Mouse (Mus musculus) forebrain, embryonic 12.5 days (tissue): Measurements from ENCODE around the gene Rnf183. TPM values are rescaled to one million over a fixed set of nuclear protein-coding genes. Genes with fewer than 3 reads are reported as not detected.

Source experiments
- ATAC-seq: fragments of 200-750 bp; cut with Nextera tagmentation; 2 replicates; pipeline ENCODE4 v1.8.0; 2017; ENCODE audit warnings: moderate TSS enrichment; ENCODE audit not compliant: low FRiP score
- H3K27ac ChIP-seq: fragments of 300-500 bp; sonication (generic); 2 replicates; pipeline ENCODE4 v1.5.1; 2016; ENCODE audit warnings: mild to moderate bottlenecking
- H3K27me3 ChIP-seq: fragments of 300-500 bp; sonication (generic); 2 replicates; pipeline ENCODE4 v1.6.1; 2016; ENCODE audit warnings: mild to moderate bottlenecking
- H3K36me3 ChIP-seq: fragments of 300-500 bp; sonication (generic); replicated peaks from 2 replicates; pipeline ENCODE4 v1.6.1; 2016; ENCODE audit warnings: mild to moderate bottlenecking
- H3K4me1 ChIP-seq: fragments of 300-500 bp; sonication (generic); 2 replicates; pipeline ENCODE4 v1.6.1; 2016
- H3K4me2 ChIP-seq: fragments of 300-500 bp; sonication (generic); 2 replicates; pipeline ENCODE4 v1.6.1; 2016; ENCODE audit warnings: mild to moderate bottlenecking, moderate library complexity
- H3K4me3 ChIP-seq: fragments of 300-500 bp; sonication (generic); replicated peaks from 2 replicates; pipeline ENCODE4 v1.5.1; 2016; ENCODE audit warnings: mild to moderate bottlenecking
- H3K9ac ChIP-seq: fragments of 300-500 bp; sonication (generic); 2 replicates; pipeline ENCODE4 v1.6.1; 2016; ENCODE audit warnings: mild to moderate bottlenecking
- H3K9me3 ChIP-seq: fragments of 300-500 bp; sonication (generic); 2 replicates; pipeline ENCODE4 v1.6.1; 2016
- WGBS: fragments of 180-500 bp; shearing (Covaris S2); methylation state at CpG from one replicate; pipeline ENCODE4 v1.1.7; 2016; 5-methylcytosine and 5-hydroxymethylcytosine counted together
- polyA plus RNA-seq: library from polyadenylated mRNA; unstranded; fragments of >200 nt; fragmentation: Nextera tagmentation; extraction: Ambion mirVana; gene quantifications from 2 replicates; pipeline ENCODE4 v1.2.1, GENCODE M21; 2016

Gene Rnf183
- polyA plus RNA-seq, 1 experiment from 2014 or later, result not detected

DNA sequence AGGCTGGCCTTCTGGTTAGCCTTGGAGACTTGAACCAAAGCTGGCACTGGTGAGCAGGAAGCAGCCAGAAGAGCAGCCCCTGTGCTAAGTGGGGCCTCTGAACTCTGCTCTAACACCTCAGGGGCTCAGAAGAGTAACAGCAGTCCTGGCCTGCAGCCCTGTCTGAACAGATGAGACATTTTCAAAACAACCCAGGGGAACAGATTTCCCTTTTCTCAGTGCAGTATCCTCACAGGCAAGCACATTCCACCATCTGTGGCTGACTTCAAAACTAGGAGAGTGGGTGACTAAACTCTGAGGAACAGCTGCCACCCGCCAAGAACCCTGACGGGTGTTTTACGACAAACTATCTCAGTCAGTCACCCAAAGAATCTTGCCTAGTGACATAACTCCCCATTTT is 24.0 kb upstream of the Rnf183 start:
- 93% methylated on average over 3 of the region's 3 CpGs for WGBS
- H3K9ac ChIP-seq, result no peak overlapping the region
- no peaks in the 10 kb centered on the region for H3K4me1 ChIP-seq
- H3K9me3 ChIP-seq, result no peaks in the 10 kb centered on the region
- no peaks in the 10 kb centered on the region for H3K27me3 ChIP-seq
- peaks cover 21% of the 10 kb centered on the region for H3K36me3 ChIP-seq
- H3K4me3 ChIP-seq, result no peak overlapping the region
- no peak overlapping the region for H3K4me2 ChIP-seq
- no peak overlapping the region for H3K27ac ChIP-seq
- no peak for ATAC-seq

DNA sequence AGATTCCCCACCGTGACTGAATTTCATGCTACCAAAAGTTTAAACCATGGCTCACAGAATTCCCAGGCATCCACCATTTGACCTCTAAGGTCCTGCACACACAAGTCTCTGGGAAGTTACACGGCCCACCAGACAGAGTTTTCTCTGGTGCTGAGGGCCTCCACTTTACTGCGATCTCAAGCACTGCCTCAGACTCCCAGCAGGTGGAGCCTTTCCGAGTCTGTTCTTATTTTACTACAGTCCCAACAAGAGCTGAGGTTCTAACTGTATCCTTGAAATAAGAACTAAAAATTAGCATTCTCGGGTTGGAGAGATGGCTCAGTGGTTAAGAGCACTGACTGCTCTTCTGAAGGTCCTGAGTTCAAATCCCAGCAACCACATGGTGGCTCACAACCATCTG is 19.9 kb upstream of the Rnf183 start:
- Histone ChIP-seq H3K4me2 (no peak overlapping the region), H3K36me3 (peaks cover 5% of the 10 kb centered on the region), H3K4me1 (no peaks in the 10 kb centered on the region), H3K27ac (no peak overlapping the region), H3K27me3 (no peaks in the 10 kb centered on the region), H3K4me3 (no peak overlapping the region), H3K9ac (no peak overlapping the region), H3K9me3 (no peaks in the 10 kb centered on the region)
- 68% methylated on average over 5 of the region's 5 CpGs for WGBS
- ATAC-seq, result no peak

DNA sequence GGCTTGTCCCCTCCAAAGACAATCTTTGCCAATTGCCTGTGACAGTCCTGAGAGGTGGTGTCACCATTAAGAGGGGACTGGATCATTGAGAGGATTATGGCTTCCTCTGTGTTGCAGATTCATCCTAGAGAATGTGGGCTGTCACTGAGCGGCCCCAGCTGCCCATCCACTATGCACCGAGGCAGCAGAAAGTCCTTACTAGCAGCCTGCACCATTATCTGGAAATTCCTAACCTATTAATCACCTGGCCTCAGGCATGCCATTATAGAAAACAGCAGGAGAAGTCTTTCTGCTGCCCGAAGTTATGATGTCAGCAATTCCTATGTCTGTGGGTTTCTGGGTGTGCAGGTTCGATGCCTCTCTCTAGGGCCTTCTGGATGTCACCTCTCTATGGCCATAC is 5.9 kb upstream of the Rnf183 start:
- no peak for ATAC-seq
- H3K4me2 ChIP-seq, result no peak overlapping the region
- no peak overlapping the region for H3K4me3 ChIP-seq
- H3K27me3 ChIP-seq, result no peaks in the 10 kb centered on the region
- H3K9me3 ChIP-seq, result no peaks in the 10 kb centered on the region
- no peak overlapping the region for H3K27ac ChIP-seq
- 81% methylated on average over 4 of the region's 4 CpGs for WGBS
- H3K9ac ChIP-seq, result no peak overlapping the region
- H3K36me3 ChIP-seq, result no peaks in the 10 kb centered on the region
- no peaks in the 10 kb centered on the region for H3K4me1 ChIP-seq

DNA sequence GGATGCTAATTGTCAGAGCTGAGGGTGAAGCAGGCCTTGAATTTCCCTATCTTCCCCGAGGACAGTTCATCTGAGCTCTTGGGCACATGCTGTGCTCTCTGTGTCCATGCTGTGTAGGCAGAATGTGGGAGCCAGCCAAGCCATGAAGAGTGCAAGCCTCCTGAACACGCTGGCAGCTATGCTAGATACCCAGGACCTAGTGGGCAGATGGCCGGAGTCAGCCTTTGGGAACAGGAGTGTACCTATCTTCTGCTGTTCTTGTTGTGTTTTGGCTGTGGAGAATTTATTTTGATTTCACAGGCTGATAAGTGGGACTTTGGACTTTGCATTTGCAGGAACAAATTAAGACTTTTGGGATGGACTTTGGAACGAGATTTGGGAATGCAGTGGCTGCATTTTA is 5.5 kb upstream of the Rnf183 start:
- WGBS, result 77% methylated on average over 4 of the region's 4 CpGs
- no peak for ATAC-seq
- H3K4me3 ChIP-seq, result no peak overlapping the region
- no peaks in the 10 kb centered on the region for H3K9me3 ChIP-seq
- H3K4me1 ChIP-seq, result no peaks in the 10 kb centered on the region
- H3K27ac ChIP-seq, result no peak overlapping the region
- H3K27me3 ChIP-seq, result no peaks in the 10 kb centered on the region
- no peaks in the 10 kb centered on the region for H3K36me3 ChIP-seq
- no peak overlapping the region for H3K9ac ChIP-seq
- H3K4me2 ChIP-seq, result no peak overlapping the region

DNA sequence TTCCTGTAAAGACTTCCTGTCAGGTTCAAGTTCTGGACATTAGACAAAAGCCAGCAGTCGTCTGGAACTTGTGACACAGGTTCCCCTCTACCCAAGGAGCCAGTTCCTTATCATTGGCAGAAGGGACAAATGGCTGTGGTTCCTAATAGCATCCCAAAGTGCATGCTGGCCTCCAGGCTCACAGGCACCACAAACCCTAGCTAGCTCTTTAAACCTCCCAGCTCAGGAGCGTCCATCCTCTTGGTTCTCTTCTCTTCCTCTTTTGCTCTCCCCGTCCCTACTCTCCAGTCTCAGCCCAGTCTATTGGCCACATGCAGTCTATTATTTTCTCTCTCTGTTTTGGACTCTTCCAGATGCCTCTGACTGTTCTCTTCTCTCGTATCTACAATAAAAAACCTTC is 4.7 kb upstream of the Rnf183 start:
- Histone ChIP-seq H3K9me3 (no peaks in the 10 kb centered on the region), H3K27me3 (no peaks in the 10 kb centered on the region), H3K9ac (no peak overlapping the region), H3K27ac (no peak overlapping the region), H3K36me3 (no peaks in the 10 kb centered on the region), H3K4me1 (no peaks in the 10 kb centered on the region), H3K4me2 (no peak overlapping the region), H3K4me3 (no peak overlapping the region)
- WGBS, result 59% methylated on average over 4 of the region's 4 CpGs
- no peak for ATAC-seq

DNA sequence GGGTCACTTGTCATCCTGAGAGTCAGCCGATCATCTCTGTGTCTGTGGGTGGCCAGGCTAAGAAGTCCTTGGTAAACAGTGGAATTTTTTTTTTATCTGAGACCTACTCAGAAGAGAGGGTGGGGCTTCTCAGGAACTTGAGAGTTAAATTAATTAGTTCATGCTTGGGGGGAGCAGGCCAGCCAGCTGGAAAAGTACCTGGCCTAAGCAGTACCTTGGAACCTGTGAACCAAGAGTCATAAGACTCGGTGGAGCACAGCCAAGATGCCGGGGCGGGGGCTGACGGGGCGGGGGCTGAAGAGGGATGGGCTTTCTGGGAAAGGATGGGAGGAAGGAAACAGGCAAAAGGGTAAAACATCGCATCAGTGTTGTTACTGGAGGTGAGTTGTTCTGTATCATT is 2.8 kb upstream of the Rnf183 start:
- no peaks in the 10 kb centered on the region for H3K9me3 ChIP-seq
- no peak overlapping the region for H3K4me2 ChIP-seq
- 88% methylated on average over 7 of the region's 7 CpGs for WGBS
- H3K9ac ChIP-seq, result no peak overlapping the region
- no peaks in the 10 kb centered on the region for H3K4me1 ChIP-seq
- ATAC-seq, result no peak
- H3K4me3 ChIP-seq, result no peak overlapping the region
- no peaks in the 10 kb centered on the region for H3K36me3 ChIP-seq
- no peak overlapping the region for H3K27ac ChIP-seq
- H3K27me3 ChIP-seq, result no peaks in the 10 kb centered on the region

DNA sequence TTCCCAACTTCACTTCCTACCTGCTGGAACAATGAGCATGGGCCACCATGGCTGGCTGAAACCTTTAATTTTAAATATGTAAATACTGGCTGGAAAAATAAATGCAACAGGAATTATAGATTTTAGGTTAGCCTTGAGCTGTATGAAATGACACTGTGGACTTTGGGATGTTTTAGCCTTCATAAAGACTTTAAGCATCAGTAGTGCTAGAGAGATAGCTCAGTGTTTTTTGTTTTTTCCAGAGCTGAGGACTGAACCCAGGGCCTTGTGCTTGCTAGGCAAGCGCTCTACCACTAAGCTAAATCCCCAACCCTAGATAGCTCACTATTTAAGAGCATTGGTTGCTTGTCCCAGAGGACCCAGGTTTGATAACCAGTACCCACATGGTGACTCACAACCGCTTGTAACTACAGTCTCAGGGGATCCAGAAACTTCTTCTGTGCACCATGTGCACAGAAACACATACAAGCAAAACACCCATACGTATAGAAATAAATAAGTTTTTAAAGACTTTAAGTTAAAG is 2.3 kb upstream of the Rnf183 start:
- Histone ChIP-seq H3K4me1 (no peaks in the 10 kb centered on the region), H3K4me2 (no peak overlapping the region), H3K27me3 (no peaks in the 10 kb centered on the region), H3K27ac (no peak overlapping the region), H3K9ac (no peak overlapping the region), H3K9me3 (no peaks in the 10 kb centered on the region), H3K4me3 (no peak overlapping the region), H3K36me3 (no peaks in the 10 kb centered on the region)
- ATAC-seq, result no peak
- WGBS, result 87% methylated on average over 3 of the region's 3 CpGs

DNA sequence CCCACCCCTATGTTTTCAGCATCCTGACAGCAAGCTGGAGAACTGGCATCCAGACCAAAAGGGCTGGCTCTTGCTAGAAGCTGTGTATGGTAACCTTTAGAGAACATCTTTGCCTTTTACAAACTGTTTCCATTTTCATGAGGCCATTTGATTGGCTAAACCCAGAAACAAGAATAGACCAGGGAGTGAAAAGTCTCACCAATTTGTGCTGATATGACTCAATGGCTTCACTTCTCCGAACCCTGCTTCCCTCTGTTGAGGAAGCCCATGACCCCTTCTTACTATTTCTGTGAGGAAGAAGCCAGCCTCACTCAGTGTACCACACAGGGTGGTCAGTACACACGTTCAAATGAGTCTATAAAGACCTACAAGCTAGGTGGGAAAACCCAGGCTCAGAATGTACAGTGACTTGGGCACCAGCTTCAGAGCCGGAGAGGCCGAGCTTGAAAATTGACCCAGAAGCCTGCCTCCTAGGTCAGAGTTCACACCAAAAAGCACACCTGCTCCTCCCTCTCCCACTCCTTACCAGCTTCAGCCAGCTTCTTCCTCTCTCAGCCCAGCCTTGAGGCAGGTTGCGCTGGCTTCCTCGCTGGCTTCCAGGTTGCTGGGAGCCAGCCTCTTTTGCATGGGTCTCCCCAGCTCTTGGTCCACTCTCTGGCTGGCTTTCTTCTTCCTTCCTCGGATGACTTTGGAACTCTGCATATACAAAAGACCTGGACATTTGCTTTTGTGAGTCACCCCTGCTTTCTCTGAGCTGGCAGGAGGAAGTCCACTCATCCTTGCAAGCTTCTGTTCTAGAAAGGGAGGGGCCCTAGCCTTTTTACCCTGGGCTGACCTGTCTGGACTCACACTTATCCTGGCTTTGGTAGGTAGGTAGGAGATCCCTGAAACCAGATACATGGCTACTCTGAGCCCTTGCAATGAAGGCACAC is 847 bp downstream of the Rnf183 start:
- Histone ChIP-seq H3K4me3 (no peak overlapping the region), H3K9ac (no peak overlapping the region), H3K27ac (no peak overlapping the region), H3K4me1 (no peaks in the 10 kb centered on the region), H3K27me3 (no peaks in the 10 kb centered on the region), H3K4me2 (no peak overlapping the region), H3K36me3 (no peaks in the 10 kb centered on the region), H3K9me3 (no peaks in the 10 kb centered on the region)
- ATAC-seq, result no peak
- WGBS, result 79% methylated on average over 7 of the region's 7 CpGs

DNA sequence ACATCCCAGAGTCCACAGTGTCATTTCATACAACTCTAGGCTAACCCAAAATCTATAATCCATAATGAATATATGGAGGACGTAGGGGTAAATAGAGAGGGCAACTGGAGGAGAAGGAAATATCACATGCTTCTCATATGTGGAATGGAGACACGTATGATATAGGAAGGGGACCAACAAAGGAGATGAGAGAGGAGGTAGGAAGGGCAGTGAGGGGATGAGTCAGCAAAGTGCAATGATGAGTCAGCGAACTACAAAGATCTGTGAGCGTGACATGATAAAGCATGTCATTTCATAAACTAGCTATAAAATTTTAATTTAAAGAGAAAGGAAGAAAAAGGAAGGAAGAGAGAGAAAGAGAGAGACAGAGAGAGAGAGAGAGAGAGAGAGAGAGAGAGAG is 3.5 kb downstream of the Rnf183 start:
- Histone ChIP-seq H3K9ac (no peak overlapping the region), H3K4me2 (no peak overlapping the region), H3K27ac (no peak overlapping the region), H3K4me1 (no peaks in the 10 kb centered on the region), H3K27me3 (no peaks in the 10 kb centered on the region), H3K36me3 (no peaks in the 10 kb centered on the region), H3K9me3 (no peaks in the 10 kb centered on the region), H3K4me3 (no peak overlapping the region)
- ATAC-seq, result no peak
- 86% methylated on average over 4 of the region's 4 CpGs for WGBS

DNA sequence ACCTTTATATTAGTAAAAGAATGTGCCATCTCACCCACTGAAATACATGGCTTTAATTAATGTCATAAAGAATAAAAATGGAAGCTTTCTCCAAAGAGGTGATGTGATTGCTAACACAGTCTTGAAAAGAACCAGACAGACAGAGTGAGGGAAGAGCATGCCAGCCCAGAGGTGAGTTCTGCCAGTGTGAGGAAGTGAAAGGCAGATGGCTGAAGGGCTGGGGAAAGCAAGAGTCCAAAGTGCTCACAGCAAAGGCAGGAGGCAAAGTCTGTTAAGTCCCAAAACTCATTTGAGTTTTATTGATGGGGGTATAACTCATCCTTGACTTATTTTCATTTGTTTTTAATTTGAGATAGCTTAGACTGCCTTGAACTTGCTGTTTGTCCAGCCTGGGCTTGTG is 4.4 kb downstream of the Rnf183 start:
- Histone ChIP-seq H3K36me3 (0 out of 2 replicates have a peak, but pooled peaks cover 4% of the 10 kb centered on the region), H3K27me3 (no peaks in the 10 kb centered on the region), H3K4me2 (no peak overlapping the region), H3K4me1 (no peaks in the 10 kb centered on the region), H3K9me3 (no peaks in the 10 kb centered on the region), H3K27ac (no peak overlapping the region), H3K4me3 (no peak overlapping the region), H3K9ac (no peak overlapping the region)
- ATAC-seq, result no peak

DNA sequence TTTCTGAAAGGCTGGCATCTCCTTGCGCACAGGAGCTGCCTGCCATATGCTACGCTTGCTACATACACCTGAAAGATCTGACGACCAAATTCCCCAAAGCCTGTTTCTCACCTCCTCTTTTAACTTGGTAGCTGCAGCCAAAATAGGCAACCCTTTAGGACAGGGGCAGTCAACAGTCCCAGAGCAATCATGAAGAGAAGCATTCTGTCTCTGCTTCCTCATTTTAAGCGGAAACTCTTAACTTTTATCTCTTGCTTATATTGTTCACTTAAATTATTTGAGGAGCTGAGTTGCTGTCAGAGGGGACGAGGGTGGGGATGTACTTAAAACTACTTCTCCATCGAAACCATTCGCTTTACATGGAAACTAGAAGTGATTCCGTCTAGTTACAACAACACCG is 5.4 kb downstream of the Rnf183 start:
- H3K4me2 ChIP-seq, result no peak overlapping the region
- peaks cover 15% of the 10 kb centered on the region for H3K36me3 ChIP-seq
- H3K27ac ChIP-seq, result no peak overlapping the region
- H3K9me3 ChIP-seq, result no peaks in the 10 kb centered on the region
- H3K9ac ChIP-seq, result no peak overlapping the region
- no peak overlapping the region for H3K4me3 ChIP-seq
- WGBS, result 85% methylated on average over 9 of the region's 9 CpGs
- H3K4me1 ChIP-seq, result no peaks in the 10 kb centered on the region
- ATAC-seq, result no peak
- H3K27me3 ChIP-seq, result no peaks in the 10 kb centered on the region

DNA sequence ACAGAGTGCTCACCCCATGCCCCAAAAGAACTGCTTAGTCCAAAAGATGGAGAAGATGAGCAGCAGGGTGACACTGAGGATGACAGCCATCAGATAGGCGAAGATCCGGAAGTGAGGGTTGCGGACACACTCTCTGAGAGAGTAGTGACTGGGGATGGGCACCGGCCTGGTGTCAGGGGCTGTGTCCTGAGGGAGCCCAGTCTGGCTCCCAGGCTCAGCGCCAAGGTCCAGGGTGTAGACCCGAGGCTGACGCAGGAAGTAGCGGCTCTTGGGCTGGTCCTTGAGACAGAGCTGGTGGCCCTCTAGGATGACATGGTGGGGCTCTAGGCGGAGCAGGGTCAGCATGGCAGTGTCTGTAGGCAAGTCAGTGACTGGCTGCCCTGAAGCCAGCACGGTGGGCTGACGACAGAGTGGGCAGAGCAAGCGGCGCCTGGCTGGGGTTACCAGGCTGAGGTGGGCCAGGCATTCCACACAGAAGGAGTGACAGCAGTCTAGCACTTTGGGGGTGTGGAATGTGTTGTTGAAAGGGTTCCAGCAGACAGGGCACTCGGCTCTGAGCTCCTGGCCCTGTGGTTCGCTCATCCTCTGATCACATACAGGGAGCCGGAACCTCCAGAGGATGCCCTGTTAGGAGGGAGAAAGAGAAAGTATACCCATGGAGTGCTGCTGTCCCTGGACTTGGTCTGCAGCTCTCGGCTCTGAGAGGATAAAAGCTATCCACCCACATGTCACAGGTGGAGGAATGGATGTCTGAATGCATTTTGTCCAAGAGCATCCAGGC is 6.9 kb downstream of the Rnf183 start:
- Histone ChIP-seq H3K9me3 (no peaks in the 10 kb centered on the region), H3K4me1 (no peaks in the 10 kb centered on the region), H3K4me3 (no peak overlapping the region), H3K27ac (no peak overlapping the region), H3K36me3 (peaks cover 28% of the 10 kb centered on the region), H3K27me3 (no peaks in the 10 kb centered on the region), H3K9ac (no peak overlapping the region), H3K4me2 (no peak overlapping the region)
- ATAC-seq, result 0 out of 2 replicates have a peak, but pooled peaks have one; percentile 14
- 82% methylated on average over 17 of the region's 17 CpGs for WGBS
